Comparison of ENCODE assay signal across 9 mouse cellular contexts in the genomic region with DNA sequence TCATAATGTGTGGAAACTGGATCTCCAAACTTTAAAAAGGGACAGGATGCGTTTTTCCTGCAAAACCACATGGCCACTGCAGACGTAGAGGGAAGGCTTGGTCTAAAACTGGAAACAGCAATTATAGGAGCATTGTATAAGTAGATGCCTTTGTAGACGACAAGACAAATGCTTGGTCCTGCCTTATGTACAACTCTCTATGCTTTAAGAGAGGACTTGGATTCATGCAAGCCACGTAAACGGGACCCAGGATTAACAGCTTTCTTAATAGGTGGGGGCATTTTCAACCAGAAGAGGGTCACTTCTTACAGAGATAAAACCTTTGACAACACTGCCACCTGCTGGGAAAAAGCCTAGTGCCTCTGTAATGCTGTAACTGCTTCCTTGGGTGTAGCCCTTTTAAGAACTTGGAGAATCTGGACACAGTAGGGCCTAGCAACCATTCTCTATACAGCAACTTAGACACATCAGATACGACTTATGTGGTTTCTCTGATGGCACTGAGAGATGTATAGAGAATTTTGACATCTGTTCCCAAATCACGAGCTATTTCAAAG.
DNase-seq lines count a peak whose midpoint lies in the region; ATAC-seq and TF ChIP-seq lines count a peak whose summit lies in the region.
"Had no signal": no experiment of that assay in that cellular context is flagged by ENCODE, and none has a peak within 500 bp of the region (broad histone marks: within the 10 kb centered on the region; RNA-seq: fewer than 3 reads in every experiment).

No protein-coding gene starts in this region.

- peak; percentile 77 for ATAC-seq in midbrain, embryonic 11.5 days (ENCODE audit: low FRiP score)
- ATAC-seq in midbrain, embryonic 15.5 days (replicated peaks) = no peak

- no peak overlapping the region for H3K4me2 ChIP-seq in midbrain, embryonic 11.5 days
- H3K4me2 ChIP-seq in midbrain, embryonic 15.5 days = no peak overlapping the region

- no peaks in the 10 kb centered on the region for H3K27me3 ChIP-seq in cerebellum, adult 2 months (ENCODE audit: control insufficient read depth, insufficient read depth, low read length)
- H3K27me3 ChIP-seq in midbrain, embryonic 11.5 days (ENCODE audit: control insufficient read depth, insufficient read depth, low read length) = no peaks in the 10 kb centered on the region
- H3K27me3 ChIP-seq in midbrain, embryonic 15.5 days (replicated peaks) = no peaks in the 10 kb centered on the region
- H3K27me3 ChIP-seq: CH12.LX had no signal

- no peaks in the 10 kb centered on the region for H3K36me3 ChIP-seq in midbrain, embryonic 11.5 days (ENCODE audit: control insufficient read depth, insufficient read depth, low read length)
- H3K36me3 ChIP-seq in midbrain, embryonic 15.5 days (replicated peaks) = no peaks in the 10 kb centered on the region

- TF ChIP-seq POLR2A in cerebellum, adult 2 months (IDR thresholded peaks at IDR 0.05; ENCODE audit: borderline replicate concordance, insufficient read depth, low read length) = no peak
- no peak for TF ChIP-seq POLR2A in cortical plate, adult 2 months (IDR thresholded peaks at IDR 0.05; ENCODE audit: extremely low read depth, insufficient read depth, low read length)

- no peak overlapping the region for H3K9ac ChIP-seq in midbrain, embryonic 11.5 days (ENCODE audit: low read length)
- H3K9ac ChIP-seq in midbrain, embryonic 15.5 days = no peak overlapping the region

- peak in 1 of 2 experiments; percentile 23 for DNase-seq in cerebellum, adult 2 months
- DNase-seq in cerebellum, adult 8-10 months = no peak
- DNase-seq in midbrain, embryonic 11.5 days (ENCODE audit: low spot score, missing footprints) = peak; percentile 97
- DNase-seq in hindlimb bud, embryonic 11.5 days (ENCODE audit: extremely low spot score, low read depth, low spot score) = peak; percentile 62
- peak; percentile 72 for DNase-seq in lung, postnatal 10 days
- DNase-seq in thymus, postnatal 36 days = no peak

- no peaks in the 10 kb centered on the region for H3K4me1 ChIP-seq in cerebellum, adult 2 months (ENCODE audit: control insufficient read depth, insufficient read depth, low read length)
- no peaks in the 10 kb centered on the region for H3K4me1 ChIP-seq in midbrain, embryonic 11.5 days (ENCODE audit: control insufficient read depth, insufficient read depth, low read length)
- no peaks in the 10 kb centered on the region for H3K4me1 ChIP-seq in midbrain, embryonic 15.5 days
- H3K4me1 ChIP-seq in cortical plate, adult 2 months (ENCODE audit: control insufficient read depth, insufficient read depth, low read length) = no peaks in the 10 kb centered on the region; the same call in 1 of the 2 replicates

- WGBS in cerebellum, adult 2 months = 77% methylated on average over 7 of the region's 7 CpGs
- 46% methylated on average over 7 of the region's 7 CpGs for WGBS in midbrain, embryonic 11.5 days
- 36% methylated on average over 7 of the region's 7 CpGs for WGBS in midbrain, embryonic 15.5 days

- no peak overlapping the region for H3K27ac ChIP-seq in cerebellum, adult 2 months (ENCODE audit: insufficient read depth, low read length)
- H3K27ac ChIP-seq in midbrain, embryonic 11.5 days (ENCODE audit: low read depth, low read length) = no peak overlapping the region
- no peak overlapping the region for H3K27ac ChIP-seq in midbrain, embryonic 15.5 days
- H3K27ac ChIP-seq in cortical plate, adult 2 months (ENCODE audit: insufficient read depth, low read length) = no peak overlapping the region

- H3K4me3 ChIP-seq in cerebellum, adult 2 months (replicated peaks; ENCODE audit: insufficient read depth, low read depth, low read length) = no peak overlapping the region
- H3K4me3 ChIP-seq in midbrain, embryonic 11.5 days (ENCODE audit: low read depth, low read length) = no peak overlapping the region
- H3K4me3 ChIP-seq in midbrain, embryonic 15.5 days = no peak overlapping the region
- no peak overlapping the region for H3K4me3 ChIP-seq in cortical plate, adult 2 months (ENCODE audit: insufficient read depth, low read length)

- H3K9me3 ChIP-seq in midbrain, embryonic 11.5 days (ENCODE audit: control insufficient read depth, low read length) = no peaks in the 10 kb centered on the region
- H3K9me3 ChIP-seq in midbrain, embryonic 15.5 days = no peaks in the 10 kb centered on the region

- TF ChIP-seq CTCF in cerebellum, adult 2 months (IDR thresholded peaks at IDR 0.05; ENCODE audit: borderline replicate concordance, insufficient read depth, low read depth, low read length) = peak; percentile 33; the same call in 1 of the 2 replicates
- TF ChIP-seq CTCF in cortical plate, adult 2 months (IDR thresholded peaks at IDR 0.05; ENCODE audit: extremely low read depth, insufficient read depth, low read length) = peak; percentile 55

Comparison
In these comparisons a context has a peak if more than half of its experiments do, and no peak if none do; other contexts are left out.
1. DNase-seq: peak in midbrain, embryonic 11.5 days (single experiment), hindlimb bud, embryonic 11.5 days (single experiment) and lung, postnatal 10 days (single experiment); none in cerebellum, adult 8-10 months (single experiment) and thymus, postnatal 36 days (0 of 2).